Mouse (Mus musculus) T-helper 2 cell (primary cell): ENCODE measurements around the gene Lrrn4.

Experiments
- in situ Hi-C: fragments of 300-600 bp; cut with MboI, MseI; formaldehyde crosslinking; loops from one replicate; pipeline ENCODE4 v1.15.1; 2025; ENCODE audit warnings: high pct_unique_total_duplicates

The Lrrn4 gene

GRCm38 (mm10) chr2:132871663-132872062 lies 9.0 kb downstream of the Lrrn4 start:
- in situ Hi-C loops, result no loop called here

DNA sequence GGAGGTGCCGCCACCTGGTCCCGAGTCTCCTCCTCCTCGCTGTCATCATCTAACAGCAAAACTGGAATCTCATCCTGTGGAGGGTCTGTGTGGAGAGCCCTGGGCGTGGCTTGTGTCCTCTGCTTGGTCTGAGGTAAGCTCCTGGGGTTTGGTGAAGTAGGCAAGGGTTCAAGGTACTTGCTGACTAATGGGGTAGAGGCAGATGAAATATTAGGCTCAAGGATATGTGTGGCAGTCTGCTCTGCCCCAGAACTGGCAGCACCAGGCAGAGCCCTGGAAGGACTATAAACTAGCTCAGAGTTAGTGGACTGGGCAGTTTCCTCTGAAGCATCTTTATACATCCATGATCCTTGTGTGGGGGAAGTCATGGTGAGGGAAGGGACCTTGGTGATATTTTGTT lies 10.4 kb downstream of the Lrrn4 start:
- in situ Hi-C loops, result no loop called here

DNA sequence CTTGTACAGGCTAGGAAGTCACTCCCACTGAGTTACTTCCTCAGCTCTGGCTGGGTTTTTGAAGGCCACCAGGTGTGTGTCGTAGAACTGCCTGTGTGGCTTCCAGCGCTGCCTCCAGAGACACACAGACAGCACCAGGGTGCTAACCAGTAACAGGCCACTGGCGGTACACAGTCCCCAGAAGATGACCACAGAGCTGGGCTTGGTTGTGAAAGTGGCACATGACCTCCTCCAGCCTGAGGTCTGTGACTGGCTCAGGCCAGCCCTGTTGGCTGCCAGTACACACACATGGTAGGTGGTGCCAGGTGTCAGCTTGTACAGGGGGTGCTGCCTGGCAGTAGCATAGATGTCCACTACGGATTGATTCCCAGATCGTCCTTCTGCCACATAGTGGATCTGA lies 11.0 kb downstream of the Lrrn4 start:
- in situ Hi-C loops, result no loop called here

DNA sequence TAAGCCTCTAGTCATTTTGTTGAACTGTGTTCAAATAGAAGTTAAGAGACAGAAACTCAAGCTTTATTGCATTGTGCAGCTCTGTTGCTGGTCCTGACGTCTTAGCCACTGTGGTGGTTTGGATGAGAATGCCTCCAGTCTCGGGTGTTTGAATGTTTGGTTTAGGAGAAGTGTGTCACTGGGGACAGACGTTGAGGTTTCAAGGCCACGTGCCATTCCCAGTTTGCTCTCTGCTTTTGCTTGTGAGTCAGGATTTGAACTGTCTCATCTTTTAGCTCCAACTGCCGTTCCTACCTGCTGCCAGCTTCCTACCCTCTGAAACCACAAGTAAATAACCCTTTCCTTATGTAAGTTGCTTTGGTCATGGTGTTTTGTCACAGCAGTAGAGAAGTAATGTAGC lies 13.2 kb downstream of the Lrrn4 start:
- in situ Hi-C loops, result no loop called here

DNA sequence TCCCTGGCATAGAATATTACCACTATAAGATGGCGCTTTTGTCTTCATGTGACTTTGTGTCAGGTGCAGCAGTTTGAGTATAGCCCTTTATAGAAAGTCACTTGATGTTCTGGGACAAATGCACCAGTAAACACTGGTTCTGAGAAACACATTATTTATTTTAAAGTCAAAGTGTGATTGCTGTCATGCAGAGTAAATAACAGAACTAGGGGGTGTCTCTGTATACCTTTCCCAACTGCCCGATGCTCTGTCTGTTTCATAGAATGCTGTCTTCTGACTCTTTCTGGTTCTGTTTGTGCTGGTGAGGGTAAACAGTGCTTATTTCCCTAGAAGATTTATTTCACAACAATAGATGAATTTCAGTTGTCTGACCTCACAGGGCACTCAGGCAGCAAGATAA lies 17.4 kb downstream of the Lrrn4 start:
- in situ Hi-C loops, result no loop called here

DNA sequence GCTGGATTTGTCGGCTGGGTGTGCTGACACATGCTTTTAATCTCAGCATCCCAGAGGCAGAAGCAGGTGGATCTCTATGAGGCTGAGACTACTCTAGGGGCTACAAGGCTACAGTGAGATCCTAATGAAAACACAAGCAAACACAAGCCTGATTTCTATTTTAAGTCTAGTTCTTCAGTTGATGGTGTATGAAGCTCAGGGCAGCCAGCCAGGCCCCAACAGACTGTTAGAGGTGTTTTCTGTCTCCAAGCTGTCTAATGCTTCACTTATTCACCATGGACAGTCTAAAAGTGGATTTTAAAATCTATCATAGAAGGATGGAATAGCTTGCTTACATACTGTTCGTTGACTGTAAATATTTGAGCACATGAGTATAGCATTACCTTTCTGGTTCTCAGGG lies 19.2 kb downstream of the Lrrn4 start:
- in situ Hi-C loops, result no loop called here

DNA sequence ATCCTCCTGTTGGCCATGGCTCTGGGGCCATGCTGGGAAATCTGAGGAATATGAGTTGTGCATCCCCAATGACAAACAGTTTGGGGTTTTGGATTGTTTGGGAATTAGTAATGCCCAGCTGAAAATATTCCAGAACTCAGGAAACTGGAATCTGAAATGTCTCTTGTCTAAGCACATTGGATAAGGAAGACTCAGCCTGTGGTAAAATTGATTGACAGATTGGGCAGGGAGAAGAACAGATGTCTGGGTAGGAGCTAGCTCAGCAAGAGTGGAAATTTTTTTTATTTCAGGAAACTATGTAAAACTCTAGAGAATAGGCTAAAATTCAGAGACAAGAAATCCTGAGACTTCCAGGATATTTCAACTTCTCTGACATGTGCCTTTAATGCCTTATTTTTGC lies 20.3 kb downstream of the Lrrn4 start:
- in situ Hi-C loops, result no loop called here

DNA sequence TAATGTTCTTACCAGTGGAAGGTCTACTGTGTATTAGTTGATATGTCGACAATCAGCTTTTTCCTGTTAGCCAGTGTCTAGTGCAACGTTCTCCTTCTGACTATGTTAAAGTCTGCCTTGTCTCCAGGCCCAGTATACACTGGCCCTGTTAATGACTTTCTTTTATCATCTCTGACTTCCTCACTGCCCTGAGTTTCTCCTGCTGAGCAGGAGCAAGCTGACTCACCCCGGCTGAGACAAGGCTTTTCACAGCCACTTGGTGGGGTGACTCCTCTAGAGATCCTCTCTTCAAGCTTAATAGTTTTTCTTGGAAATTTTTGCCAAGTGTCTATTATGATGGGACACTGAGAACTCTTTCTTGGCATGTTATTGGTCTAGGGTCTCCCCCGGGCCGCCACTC lies 24.4 kb downstream of the Lrrn4 start:
- in situ Hi-C loops, result no loop called here

DNA sequence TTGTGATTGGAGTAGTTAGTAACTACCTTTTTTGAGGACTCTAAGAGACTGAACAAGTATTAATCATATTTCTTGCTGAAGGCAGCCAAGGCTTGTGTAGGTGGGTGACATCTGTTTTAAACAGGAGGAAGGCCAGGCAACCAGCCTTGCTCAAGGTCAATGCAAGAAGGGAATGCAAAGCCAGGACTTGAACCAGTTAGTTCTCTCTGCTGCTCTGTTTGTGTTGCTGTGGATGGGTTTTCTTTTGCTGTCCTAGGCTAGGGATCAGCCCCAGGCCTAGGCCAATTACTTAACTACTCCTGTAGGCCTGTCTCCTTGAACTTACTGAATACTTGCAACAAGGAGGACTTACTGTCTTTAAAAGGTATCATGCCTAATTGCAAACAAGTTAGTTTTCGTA lies 27.6 kb downstream of the Lrrn4 start:
- in situ Hi-C loops, result no loop called here

GRCm38 (mm10) chr2:132849141-132849540 lies 31.6 kb downstream of the Lrrn4 start:
- in situ Hi-C loops, result loop anchor here (10.0 kb wide), 1 partner anchor 334 kb away; no protein-coding TSS in a partner anchor

GRCm38 (mm10) chr2:132848361-132848760 lies 32.3 kb downstream of the Lrrn4 start:
- in situ Hi-C loops, result loop anchor here (10.0 kb wide), 1 partner anchor 334 kb away; no protein-coding TSS in a partner anchor

DNA sequence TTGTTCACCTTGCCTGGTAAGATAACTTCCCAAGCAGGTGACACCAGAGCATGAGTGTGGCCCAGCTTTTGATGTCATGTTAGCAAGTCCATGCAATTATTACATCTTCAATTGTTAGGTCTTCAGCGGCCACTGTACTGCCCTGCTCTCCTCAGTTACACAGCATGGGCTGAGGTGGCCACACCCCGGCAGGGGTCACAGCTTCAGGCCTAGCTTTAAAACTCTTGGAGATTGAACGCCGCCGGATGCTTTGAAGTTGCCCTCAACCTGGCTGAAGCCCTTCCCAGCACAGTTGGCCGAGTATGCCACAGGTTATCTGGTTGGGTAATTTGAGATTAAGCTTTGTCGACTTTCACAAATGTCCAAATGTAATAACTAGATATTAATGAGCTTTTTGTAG lies 33.1 kb downstream of the Lrrn4 start:
- in situ Hi-C loops, result loop anchor here (10.0 kb wide), 1 partner anchor 333 kb away; no protein-coding TSS in a partner anchor

DNA sequence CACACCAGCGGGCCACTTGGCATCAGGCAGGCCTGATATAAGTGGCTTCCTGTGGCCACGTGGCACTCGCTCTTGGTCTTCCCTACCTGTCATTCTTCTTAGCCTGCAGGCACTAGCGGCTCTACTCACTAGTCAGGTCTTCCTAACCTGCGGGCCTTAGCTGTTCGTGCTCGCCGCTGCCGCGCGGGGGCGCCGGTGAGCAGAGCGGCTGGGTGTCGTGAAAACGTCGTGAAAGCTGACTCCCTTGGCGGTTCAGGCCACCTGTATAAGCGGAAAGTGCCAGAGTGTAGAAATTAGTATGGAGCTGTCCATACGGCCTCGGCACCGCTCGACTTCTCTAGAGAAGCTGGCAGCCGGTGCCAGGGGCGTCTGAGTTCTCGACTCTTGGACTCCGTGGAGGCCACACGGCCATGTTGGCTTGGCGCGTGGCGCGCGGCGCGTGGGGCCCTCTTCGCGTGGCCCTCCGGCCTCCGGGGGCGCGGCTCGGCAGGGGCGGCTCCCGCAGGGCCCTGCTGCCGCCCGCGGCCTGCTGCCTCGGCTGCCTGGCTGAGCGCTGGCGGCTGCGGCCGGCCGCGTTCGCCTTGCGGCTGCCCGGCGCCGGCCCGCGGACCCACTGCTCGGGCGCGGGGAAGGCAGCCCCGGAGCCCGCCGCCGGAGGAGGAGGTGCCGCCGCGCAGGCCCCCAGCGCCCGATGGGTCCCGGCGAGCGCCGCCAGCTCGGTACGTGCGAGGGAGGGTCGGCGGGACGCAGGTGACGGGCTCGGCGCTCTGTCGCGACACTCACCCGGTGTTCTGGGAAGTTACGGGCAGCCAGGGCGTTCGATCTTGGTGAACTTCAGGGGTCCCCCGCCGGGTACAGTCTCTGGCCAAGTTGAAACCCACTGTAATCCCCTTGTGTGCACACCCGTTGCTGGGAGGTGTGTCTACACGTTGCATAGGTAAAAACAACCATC lies 34.0 kb downstream of the Lrrn4 start, which contains the start of gene Crls1:
Gene Crls1 (plus strand): TSS at position 260 of the 952 bp plus-strand sequence.
- in situ Hi-C loops, result loop anchor here (10.0 kb wide), 1 partner anchor 332 kb away; no protein-coding TSS in a partner anchor

GRCm38 (mm10) chr2:132841071-132841470 lies 39.6 kb downstream of the Lrrn4 start:
- in situ Hi-C loops, result loop anchor here (10.0 kb wide), 1 partner anchor 326 kb away; no protein-coding TSS in a partner anchor
